In genomic region chr11:22596076-22596804, GRCm38 (mm10) we compare ENCODE assay signal across 14 mouse cellular contexts.
"Had no signal": no experiment of that assay in that cellular context is flagged by ENCODE, and none has a peak within 500 bp of the region (broad histone marks: within the 10 kb centered on the region; RNA-seq: fewer than 3 reads in every experiment).

No protein-coding gene starts in this region.

- H3K4me3 ChIP-seq: layer of hippocampus, adult 2 months; limb, embryonic 13.5 days; megakaryocyte, embryonic 14.5 days; midbrain, embryonic 15.5 days; neural tube, embryonic 12.5 days had no signal

- H3K9me3 ChIP-seq: limb, embryonic 13.5 days; midbrain, embryonic 15.5 days; neural tube, embryonic 12.5 days had no signal

- H3K4me2 ChIP-seq: limb, embryonic 13.5 days; midbrain, embryonic 11.5 days; midbrain, embryonic 15.5 days; neural tube, embryonic 12.5 days had no signal

- H3K4me1 ChIP-seq: megakaryocyte, embryonic 14.5 days; midbrain, embryonic 15.5 days; neural tube, embryonic 12.5 days had no signal

- H3K27me3 ChIP-seq: limb, embryonic 13.5 days; megakaryocyte, embryonic 14.5 days; midbrain, embryonic 15.5 days; neural tube, embryonic 12.5 days had no signal

- H3K9ac ChIP-seq: limb, embryonic 13.5 days; liver, embryonic 14.5 days; midbrain, embryonic 15.5 days; neural tube, embryonic 12.5 days had no signal

- H3K27ac ChIP-seq: layer of hippocampus, adult 2 months; limb, embryonic 13.5 days; liver, embryonic 14.5 days; midbrain, embryonic 15.5 days; neural tube, embryonic 12.5 days had no signal

- ATAC-seq: midbrain, embryonic 15.5 days had no signal

- H3K36me3 ChIP-seq: limb, embryonic 13.5 days; midbrain, embryonic 15.5 days; neural tube, embryonic 12.5 days had no signal

- DNase-seq: kidney, postnatal 10 days; kidney, postnatal 4 days; left cerebral cortex, postnatal 4 days; lung, adult 18-20 months; lung, postnatal 4 days; right cerebral cortex, postnatal 14 days; thymus, postnatal 4 days had no signal
